Mouse (Mus musculus): ENCODE results near the gene Gm10309.
"Not testable (repeated sequence)": the region's sequence is repeated elsewhere in the genome, so short reads cannot be mapped to it uniquely, and the experiment has no call there.

Gene Gm10309

GRCm38 (mm10) chr17:86508212-86508490, 3.1 kb upstream of the Gm10309 start:
- DNase-seq, result no peak

GRCm38 (mm10) chr17:86507342-86508211, 2.5 kb upstream of the Gm10309 start:
- DNase-seq, result peak; percentile 56 to 74

GRCm38 (mm10) chr17:86506881-86507280, 1.8 kb upstream of the Gm10309 start:
- no peak for DNase-seq

GRCm38 (mm10) chr17:86503208-86503897, 1.7 kb downstream of the Gm10309 start:
- DNase-seq, result no peak

GRCm38 (mm10) chr17:86501393-86501792, 3.6 kb downstream of the Gm10309 start:
- DNase-seq, result no peak

GRCm38 (mm10) chr17:86499359-86500045, 5.5 kb downstream of the Gm10309 start:
- peak; percentile 74 to 81 for DNase-seq

- no peak for DNase-seq
Observed at GRCm38 (mm10) chr17:86497302-86497701, 7.7 kb downstream of the Gm10309 start.

- peak in 1 of 2 experiments; percentile 67 for DNase-seq
Observed at GRCm38 (mm10) chr17:86496123-86496771, 8.8 kb downstream of the Gm10309 start.

- no peak for DNase-seq
Observed at GRCm38 (mm10) chr17:86494895-86495294, 10.1 kb downstream of the Gm10309 start.

- DNase-seq, result no peak
Observed at GRCm38 (mm10) chr17:86494494-86494893, 10.5 kb downstream of the Gm10309 start.

- DNase-seq, result no peak
Observed at GRCm38 (mm10) chr17:86493891-86494420, 11.1 kb downstream of the Gm10309 start.

GRCm38 (mm10) chr17:86492376-86492775, 12.7 kb downstream of the Gm10309 start:
- DNase-seq, result no peak

GRCm38 (mm10) chr17:86489827-86490226, 15.2 kb downstream of the Gm10309 start:
- DNase-seq, result no peak

GRCm38 (mm10) chr17:86487450-86487849, 17.6 kb downstream of the Gm10309 start:
- no peak for DNase-seq

GRCm38 (mm10) chr17:86486657-86487056, 18.4 kb downstream of the Gm10309 start:
- DNase-seq, result no peak

GRCm38 (mm10) chr17:86484087-86484737, 20.8 kb downstream of the Gm10309 start:
- DNase-seq, result peak; percentile 76 to 87

GRCm38 (mm10) chr17:86482675-86483074, 22.4 kb downstream of the Gm10309 start:
- DNase-seq, result no peak

- peak in 1 of 2 experiments; percentile 69 for DNase-seq
Observed at GRCm38 (mm10) chr17:86479406-86479805, 25.6 kb downstream of the Gm10309 start.

- not testable (repeated sequence) for DNase-seq
Observed at GRCm38 (mm10) chr17:86477401-86477800, 27.6 kb downstream of the Gm10309 start.

GRCm38 (mm10) chr17:86476674-86477073, 28.4 kb downstream of the Gm10309 start:
- DNase-seq, result peak; percentile 46 to 73

- DNase-seq, result peak in 1 of 2 experiments; percentile 64
Observed at GRCm38 (mm10) chr17:86471684-86472083, 33.3 kb downstream of the Gm10309 start.

- DNase-seq, result no peak
Observed at GRCm38 (mm10) chr17:86470160-86470559, 34.9 kb downstream of the Gm10309 start.

All from lung, postnatal 4 days (tissue).